Mouse (Mus musculus) adipocyte (in vitro differentiated cells): ENCODE measurements around the gene Rasal1.

ENCODE experiments used
- DNase-seq: peaks from one replicate; pipeline ENCODE4 v3.0.0-alpha.2; 2016; ENCODE audit warnings: low spot score

Rasal1 gene

DNA sequence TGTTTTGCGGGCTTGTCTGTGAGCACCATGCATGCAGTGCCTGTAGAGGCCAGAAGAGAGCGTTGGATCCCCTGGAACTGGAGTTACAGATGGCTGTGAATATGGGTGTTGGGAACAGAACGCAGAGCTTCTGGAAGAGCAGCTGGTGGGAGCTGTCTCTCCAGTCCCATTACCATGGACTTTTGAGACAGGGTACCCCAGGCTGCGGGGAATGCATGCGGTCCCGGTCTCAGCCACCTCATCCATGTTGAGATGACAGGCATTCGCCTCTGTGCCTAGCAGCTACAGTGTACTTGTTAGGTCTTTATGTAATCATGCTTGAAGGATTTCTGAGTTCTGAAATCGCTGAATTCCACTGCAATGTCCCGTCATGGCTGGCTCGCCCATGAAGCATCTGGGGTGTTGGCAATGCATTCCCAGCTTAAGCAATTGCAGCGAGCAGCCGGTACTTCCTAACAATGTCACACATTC, 7.7 kb downstream of the Rasal1 start:
- DNase-seq, result no peak

DNA sequence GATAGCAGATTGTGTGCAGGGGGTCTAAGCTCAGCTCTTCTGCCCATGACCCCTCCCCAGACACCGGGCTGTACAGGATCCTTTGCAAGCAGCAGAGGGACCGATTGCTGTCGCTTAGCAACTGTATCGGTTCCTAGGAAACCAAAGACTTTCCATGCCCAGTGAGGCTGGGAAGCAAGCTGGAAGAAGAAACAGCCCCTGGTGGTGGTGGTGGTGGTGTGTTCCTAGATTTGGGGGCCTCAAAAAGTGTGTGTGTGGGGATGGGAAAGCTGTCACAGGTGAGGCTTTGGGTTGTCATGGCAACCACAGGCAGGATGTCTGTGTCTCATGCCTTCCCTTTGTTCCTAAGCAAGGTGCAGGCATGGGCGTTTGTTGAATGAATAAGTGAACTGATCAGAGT, 12.2 kb downstream of the Rasal1 start:
- no peak for DNase-seq

DNA sequence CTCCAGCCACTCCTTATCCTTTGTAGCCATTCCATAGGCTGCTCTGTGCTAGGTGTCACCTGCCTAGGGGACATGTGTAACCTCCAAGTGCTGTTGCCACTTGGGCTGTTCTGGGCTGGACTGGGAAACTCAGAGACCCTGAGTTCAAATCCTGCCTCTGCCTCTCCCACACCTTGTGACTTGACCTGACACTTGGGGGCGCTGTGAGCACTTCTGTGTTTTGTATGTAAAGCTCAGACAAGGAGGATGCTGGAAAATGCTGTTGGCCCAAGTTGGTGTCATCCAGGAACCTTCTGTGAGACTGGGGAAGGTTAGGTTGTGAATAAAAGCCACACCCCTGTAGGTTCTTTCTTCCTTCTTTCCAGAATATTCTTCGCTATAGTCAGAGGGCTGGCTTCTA, 16.3 kb downstream of the Rasal1 start:
- DNase-seq, result no peak

DNA sequence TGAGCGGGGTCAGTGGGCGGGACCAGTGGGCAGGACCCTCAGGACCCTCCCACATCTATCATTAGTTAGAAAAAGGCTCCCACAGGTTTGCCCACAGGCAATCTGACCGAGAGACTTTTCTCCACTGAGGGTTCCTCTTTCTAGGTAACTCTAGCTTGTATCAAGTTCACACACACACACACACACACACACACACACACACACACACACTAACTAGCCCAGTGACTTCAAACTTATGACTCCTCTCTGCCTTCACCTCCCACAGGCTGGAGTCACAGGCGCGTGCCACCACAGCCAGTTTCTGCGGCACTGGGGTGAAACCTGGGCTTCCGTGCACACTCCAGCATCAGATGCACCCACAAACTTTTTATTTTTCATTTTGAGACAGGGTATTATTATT, 20.1 kb downstream of the Rasal1 start:
- no peak for DNase-seq

DNA sequence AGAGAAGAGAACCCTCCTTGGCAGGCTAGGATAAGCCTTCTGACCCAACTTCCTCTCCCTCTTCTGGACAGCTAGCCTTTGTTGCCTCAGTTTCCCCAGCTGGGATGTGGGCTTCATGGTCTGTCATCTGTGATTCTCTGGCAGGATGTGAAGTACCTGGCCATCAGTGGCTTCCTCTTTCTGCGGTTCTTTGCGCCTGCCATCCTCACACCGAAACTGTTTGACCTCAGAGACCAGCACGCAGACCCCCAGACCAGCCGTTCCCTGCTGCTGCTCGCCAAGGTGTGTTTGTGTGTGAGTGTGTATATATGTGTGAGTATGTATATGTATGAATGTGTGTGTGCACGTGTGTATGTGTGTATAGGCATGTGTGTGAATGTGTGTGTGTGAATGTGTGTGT, 21.5 kb downstream of the Rasal1 start:
- no peak for DNase-seq

DNA sequence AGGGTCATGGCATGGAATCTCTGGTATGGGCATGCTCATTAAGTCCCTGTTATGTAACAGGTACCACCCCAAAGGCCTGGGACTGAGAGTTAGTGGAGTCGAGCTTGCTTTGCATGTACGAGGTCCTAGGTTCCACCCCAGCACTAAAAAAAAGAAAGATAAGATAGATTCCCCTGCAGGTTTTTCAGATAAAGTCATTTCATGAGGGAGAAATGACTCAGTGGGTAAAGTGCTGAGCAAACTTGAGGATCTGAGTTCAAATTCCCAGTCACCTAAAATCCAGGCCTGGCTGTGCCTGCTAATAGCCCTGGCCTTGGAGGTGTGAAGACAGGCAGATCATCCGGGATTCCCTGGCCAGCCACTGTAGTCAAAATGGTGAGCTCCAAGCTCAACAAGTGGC, 23.3 kb downstream of the Rasal1 start:
- DNase-seq, result no peak

DNA sequence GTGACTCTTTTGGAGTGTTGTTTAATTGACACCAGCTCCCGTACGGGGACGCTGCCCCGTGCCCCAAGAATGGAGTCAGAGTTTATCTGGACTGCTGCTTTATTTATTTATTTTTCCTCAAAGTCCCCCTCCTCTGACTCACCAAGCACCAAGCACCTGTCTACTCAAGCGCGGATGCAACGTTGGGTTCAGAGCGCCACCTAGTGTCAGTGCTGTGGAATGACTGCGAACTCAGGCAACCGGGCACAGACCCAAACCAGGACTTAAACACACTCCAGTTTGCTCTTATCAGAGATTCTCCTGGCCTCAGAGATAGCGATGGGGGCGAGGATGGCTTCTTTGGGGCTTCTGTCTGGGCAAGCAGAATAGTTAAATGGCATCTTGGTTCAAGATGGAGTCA, 25.0 kb downstream of the Rasal1 start:
- peak; percentile 63 for DNase-seq

DNA sequence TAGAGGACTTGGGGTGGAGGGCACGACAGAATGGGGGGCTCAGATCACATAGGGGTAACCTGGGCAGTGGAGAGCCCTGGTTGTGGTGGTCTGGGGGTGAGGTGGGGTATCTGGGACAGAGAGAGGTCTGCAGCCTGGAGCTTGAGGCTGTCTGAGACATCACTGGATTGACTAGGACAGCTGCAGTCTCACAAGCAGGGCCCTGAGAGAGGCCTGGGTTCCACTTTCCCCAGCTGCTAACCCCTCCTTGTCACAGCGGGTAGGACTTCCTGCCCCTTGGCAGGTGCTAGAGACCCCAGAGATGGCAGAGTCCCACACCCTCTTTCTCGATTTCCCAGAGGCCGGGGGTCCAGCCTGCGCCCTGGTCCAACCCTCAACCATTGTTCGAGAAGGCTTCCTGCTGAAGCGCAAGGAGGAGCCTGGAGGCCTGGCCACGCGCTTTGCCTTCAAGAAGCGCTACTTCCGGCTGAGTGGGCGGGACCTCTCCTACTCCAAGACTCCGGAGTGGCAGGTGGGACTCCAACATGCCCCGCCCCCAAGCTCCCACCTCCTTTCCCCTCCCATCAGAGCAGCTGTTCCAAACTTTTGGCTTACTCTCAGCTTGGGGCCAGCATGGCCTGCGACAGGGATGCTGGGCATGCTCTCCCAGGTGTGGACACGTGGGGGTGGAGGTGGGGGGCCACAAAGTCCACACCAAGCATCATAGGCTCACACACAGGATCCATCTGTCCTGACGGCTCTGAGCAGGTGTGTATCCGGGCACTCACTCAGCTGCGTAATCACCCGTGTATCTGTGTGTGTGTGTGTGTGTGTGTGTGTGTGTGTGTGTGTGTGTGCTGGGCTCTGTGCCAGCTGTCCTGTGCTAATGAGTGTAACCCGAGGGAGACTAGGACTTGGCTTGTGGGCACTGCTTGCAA, 25.9 kb downstream of the Rasal1 start:
- no peak for DNase-seq

DNA sequence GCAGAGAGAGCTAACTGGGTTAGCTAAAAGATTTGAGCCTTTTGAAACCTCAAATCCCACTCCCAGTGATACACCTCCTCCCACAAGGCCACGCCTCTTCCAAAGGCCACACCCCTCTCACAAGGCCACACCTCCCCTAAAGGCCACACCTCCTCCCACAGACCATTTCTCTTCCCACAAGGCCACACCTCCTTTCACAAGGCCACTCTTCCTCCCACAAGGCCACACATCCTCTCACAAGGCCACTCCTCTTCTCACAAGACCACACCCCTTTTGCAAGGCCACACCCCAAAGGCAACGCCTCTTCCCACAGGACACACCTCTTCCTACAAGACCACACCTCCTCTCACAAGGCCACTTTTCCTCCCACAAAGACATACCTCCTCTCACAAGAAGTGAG, 28.9 kb downstream of the Rasal1 start:
- no peak for DNase-seq

DNA sequence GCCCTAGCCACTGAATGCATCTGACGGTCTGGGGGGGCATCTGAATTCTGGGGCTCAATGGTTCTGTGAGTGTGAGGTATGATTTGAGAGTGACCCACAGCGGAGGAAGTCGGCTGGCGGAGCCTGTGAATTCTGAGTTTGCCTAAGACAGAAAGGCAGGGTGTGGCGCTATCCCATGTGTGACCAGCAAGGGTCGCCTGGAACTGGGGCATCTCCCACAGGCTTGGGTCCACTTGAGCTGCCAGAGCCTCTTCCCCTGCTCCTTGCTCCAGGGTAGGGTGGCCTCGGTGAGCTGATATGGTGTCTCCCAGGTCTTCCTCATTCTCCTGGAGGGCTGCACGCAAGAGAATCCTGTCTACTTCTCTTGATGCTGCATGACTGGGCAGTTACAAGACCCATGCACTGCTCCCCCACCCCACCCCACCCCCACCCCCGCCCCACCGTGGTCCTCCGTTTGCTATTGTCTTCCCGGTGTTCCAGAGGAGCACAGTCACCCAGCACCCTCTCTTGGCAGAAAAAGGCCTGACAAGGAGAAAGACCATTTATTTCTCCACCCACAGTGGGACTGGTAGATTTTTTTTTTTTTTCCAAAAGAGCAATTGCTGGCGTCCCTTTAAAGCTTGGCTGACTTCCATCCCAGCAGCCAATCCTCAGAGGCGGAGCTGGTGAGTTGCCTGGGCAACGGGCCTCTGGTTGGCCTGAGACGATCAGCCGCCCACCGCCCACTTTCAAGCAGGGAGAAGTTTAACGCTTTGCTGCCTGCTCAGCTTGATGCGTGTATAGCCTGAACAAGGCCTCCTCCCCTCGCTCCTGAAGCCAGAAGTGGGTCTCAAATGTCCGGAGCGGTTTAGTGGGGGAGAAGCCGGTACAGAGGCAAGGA, 31.3 kb downstream of the Rasal1 start:
- peak; percentile 51 for DNase-seq

DNA sequence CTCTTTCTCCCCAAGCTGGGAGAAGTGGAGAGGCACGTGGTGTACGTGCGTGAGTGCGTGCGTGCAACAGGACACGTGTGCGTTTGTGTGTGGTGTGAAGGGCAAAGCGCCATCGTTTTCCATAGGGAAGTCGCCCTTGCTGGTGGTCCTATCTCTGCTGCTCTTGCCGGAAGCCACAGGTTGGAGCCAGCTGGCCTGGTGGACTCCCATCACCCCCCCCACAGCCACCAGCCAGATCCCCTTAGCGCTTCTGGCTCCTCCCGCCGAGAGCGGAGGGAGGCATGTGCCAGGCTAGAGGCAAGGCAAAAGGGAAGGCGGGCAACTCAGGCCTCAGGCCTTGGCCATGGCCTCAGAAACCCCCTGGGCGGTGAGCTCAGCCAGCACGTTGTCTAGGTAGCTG, 32.3 kb downstream of the Rasal1 start:
- no peak for DNase-seq

DNA sequence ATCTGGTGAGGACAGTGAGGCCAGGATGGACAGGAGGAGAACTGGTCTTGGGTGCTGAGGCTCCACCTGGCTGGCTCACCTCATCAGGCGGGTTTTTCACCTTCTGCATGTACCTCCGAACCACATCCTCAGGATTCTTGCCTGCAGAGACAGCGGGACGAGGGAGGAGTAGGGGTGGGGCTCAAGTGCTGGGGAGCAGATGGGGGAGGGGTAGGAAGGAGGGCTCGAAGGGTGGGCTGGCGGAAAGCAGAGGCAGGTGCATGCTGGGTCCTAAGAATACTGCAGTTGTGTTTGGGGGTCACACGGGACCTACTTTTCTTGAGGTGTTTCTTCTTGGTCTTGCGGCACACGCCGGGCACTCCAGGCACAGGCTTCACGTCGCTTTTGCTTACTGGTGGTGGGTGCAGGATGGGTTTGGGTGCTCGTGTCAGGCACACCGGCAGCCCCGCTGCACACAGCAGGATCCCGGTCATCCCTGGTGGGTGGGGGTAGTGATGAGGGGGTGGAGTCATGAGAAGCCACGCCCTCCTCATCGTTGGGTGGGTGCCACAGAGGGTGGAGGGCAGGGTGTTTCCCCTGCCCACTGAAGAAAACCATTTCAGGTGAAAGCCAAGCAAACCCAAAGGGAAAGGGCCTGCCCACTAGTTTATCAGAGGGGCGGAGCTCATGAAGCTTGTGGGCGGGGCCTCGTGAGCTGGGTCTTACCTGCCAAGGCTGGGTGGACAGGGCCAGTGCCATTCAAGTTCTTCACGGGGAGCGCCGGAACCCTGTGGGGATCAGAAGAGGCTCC, 34.6 kb downstream of the Rasal1 start:
- DNase-seq, result no peak

DNA sequence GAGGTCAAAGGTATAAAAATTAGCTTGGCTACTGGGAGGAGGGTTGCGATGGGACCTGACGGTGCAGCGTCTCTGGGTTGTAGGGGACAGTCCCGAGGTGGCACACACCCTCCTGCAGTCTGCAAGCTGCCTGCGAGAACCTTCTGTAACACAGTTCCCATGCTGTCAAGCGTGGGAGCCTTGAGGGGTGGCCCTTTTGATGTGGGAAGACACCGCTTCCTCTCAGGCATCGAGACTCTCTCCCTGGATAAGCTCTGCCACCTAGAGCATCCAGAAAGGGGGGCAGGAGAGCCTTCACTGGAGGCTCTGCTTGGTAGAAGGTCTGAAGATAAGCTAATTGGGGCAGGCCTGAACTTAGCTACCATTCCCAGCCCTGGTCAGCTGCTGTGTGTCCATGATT, 37.1 kb downstream of the Rasal1 start:
- no peak for DNase-seq

DNA sequence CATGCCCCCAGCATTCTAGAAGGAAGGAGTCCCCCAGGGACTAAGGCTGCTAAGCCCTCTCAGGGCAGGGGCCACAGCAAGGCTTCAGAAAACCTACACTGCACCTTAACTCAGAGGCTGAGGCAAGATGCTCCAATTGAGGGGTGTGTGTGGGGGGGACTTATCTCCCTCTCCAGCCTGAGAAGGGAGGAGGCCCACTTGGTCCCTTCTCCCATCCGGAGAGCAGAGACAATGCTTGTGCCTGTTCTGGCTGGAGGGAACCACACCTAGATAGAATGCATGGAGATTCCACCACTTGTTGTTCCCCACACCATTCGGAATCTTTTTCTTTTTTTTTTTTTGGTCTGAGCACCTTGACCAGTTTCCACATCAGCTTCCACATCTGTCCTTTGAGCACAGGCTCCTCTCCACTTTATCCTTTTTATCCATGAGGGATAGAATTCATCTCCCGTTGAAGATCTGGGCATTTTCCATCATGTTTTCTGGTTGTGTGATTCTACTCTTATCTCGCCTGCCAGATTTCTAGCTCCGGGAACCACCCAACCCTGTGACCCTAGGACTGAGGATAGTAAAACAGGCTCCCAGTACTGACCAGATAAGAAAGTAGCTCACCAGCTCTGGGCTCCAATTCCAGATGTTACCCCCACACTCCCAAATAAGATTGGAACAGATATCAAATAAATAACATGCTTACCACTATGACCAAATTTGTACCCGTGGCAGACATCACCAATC, 38.3 kb downstream of the Rasal1 start:
- no peak for DNase-seq

DNA sequence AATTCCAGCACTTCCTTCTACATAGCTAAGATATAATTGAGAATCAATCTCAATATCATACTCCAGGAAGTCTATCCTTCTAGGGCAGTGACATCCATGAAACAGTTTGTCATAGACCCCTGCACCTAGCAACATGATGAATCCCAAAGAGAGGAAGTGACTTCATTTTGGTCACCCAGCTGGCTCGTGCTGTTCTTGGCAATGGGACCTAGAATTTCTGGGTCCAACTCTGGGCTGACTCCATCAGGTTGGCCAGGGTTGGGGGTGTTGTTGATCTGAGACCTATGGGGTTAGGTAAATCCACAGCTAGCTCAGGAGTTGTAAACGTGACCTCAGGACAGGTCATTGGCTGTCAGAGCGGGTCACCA, 38.9 kb downstream of the Rasal1 start:
- no peak for DNase-seq

DNA sequence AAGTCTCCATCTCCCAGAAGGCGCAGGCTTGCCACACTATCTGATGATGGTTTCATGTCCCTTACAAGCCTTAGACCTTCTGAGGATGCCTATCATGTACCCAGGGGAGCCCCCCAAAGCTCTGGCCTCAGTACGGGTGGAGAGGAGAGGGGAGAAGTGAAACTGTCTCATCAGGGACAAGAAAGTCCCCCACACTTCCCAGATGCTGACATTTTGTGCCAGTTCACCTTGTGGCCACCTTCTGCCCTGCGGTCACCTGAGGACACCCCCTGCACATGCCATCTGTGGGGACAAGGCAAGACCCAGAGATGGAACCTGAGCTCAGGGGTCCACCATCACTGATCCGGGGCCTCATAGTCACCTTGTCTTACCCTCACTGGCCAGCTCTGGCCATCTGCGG, 39.3 kb downstream of the Rasal1 start:
- no peak for DNase-seq

DNA sequence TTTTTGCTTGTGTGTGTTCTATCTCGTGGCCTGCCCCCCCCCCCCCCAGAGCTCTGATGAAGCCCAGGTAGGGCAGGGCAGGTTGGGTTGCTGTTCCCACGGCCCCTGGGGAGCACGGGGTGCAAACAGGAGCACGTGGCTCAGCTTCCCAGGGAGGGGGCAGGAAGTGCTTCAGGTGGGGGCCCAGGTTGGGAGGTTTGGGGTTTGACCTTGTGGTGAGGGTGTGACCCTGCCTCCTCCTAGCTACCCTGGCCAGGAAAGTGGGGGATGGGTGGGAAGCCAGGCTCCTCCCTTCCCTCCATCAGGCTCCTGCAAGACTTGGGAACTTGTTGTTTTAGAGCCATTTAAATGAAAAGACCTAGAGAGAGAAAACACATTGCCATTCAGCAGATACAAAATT, 39.8 kb downstream of the Rasal1 start:
- DNase-seq, result no peak

DNA sequence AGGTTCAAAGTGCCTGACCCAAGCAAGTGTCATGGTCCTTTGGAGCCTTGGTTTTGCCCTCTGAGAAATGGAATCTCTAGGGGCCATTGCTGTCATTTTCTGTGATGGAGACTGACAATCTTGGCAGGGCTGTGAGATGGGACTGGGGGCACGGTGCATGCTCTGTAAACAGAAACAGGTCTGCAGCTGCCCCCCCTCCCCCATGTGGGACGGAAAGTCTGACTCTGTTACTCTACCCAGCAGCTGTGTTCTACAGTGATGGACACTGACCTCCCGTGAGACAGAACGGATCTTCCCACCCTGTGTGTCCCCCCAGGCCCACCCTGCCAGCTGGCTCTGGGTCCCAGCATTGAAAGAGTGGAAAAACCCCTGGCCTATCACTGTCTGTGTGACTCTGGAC, 41.8 kb downstream of the Rasal1 start:
- DNase-seq, result no peak

DNA sequence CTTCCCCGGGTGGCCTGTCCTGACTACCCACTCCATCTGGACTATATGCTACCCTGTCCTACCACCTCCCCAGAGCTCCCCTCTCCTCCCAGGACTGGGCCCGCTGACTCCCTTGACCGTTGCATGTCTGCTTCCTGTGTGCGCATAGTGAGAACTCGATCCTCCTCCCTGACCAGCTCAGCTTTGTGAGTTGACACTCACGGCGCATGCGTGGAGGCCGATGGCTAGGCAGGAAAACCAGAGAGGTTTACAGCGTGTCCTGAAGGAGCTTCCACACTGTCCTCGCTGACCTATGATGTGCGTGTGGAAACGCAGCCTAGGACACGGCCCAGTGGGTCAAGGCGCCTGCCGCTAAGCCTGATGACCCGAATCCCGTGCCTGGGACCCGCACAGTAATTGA, 43.4 kb downstream of the Rasal1 start:
- DNase-seq, result no peak

DNA sequence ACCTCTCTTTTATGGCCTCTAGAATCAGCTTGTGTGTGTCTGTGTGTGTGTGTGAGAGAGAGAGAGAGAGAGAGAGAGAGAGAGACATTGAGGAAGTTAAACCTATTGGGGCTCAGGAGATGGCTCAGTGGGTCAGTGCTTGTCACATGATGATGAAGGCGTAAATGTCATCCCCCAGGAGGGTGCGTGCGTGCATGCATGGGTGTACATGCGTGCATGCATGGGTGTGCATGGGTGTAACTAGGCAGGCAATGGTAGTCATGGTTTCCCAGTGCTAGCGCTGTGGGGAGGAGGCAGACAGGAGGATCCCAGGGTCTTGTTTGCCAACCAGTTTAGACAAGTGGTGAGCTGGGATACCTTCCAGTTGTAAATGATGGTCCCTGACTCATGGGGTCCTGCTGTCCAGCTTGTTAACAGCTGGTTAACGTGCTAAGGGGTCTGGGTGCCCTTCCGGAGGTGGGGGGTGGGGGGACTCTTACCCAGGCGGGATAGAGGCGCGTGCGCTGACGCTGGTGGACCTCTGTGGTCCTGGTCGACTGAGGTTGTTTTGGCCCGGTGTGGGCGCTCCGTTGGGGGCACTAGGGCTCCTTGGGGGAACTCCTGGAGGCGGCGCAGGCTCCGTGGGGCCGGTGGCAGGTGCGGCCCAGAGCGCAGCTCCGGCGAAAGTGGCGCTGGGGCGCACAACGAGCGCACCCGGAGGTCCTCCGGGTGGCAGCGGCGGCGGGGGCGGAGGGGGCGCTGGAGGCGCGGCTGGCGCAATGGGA, 45.5 kb downstream of the Rasal1 start:
- no peak for DNase-seq

DNA sequence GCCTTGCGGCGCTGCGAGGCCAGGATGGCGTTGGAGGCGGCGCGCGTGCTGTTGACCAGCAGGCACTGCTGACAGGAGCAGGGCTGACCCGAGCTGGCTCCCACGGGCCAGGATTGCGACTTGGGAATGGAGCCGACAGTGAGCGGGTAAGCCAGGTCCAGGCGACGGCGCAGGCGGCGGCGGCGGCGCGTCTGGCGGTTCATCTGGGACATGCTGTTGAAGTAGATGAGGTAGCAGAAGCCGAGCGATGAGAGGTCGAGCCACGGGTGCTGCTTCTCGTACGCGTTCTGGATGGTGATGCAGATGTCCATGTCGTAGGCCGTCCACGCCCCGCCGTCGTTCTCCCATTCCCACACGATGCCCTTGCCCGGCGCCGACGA, 46.1 kb downstream of the Rasal1 start:
- no peak for DNase-seq
